Mouse (Mus musculus) lung, embryonic 16.5 days (tissue): ENCODE results near the gene Purb. TPM values are rescaled to one million over a fixed set of nuclear protein-coding genes. Genes with fewer than 3 reads are reported as not detected.
A peak's percentile ranks its signal among the peaks of the same experiment; 100 is the strongest.

ENCODE experiments used
- ATAC-seq: fragments of 200-750 bp; cut with Nextera tagmentation; 2 replicates; pipeline ENCODE4 v1.8.0; 2017; ENCODE audit warnings: low read depth, mild to moderate bottlenecking, moderate library complexity
- H3K27ac ChIP-seq: fragments of 300-500 bp; sonication (generic); 2 replicates; pipeline ENCODE4 v1.5.1; 2014; ENCODE audit warnings: mild to moderate bottlenecking, control low read depth, low read length
- H3K27me3 ChIP-seq: fragments of 300-500 bp; sonication (generic); 2 replicates; pipeline ENCODE4 v1.6.1; 2014; ENCODE audit warnings: low read depth, low read length, mixed read lengths; ENCODE audit not compliant: control insufficient read depth, insufficient read depth
- H3K36me3 ChIP-seq: fragments of 300-500 bp; sonication (generic); 2 replicates; pipeline ENCODE4 v1.6.1; 2014; ENCODE audit warnings: low read length; ENCODE audit not compliant: control insufficient read depth, insufficient read depth
- H3K4me1 ChIP-seq: fragments of 300-500 bp; sonication (generic); replicated peaks from 2 replicates; pipeline ENCODE4 v1.6.1; 2014; ENCODE audit warnings: low read length, mixed read lengths; ENCODE audit not compliant: control insufficient read depth, insufficient read depth
- H3K4me2 ChIP-seq: fragments of 300-500 bp; sonication (generic); 2 replicates; pipeline ENCODE4 v1.6.1; 2014; ENCODE audit warnings: low read depth, low read length, control low read depth
- H3K4me3 ChIP-seq: fragments of 300-500 bp; sonication (generic); 2 replicates; pipeline ENCODE4 v1.5.1; 2014; ENCODE audit warnings: mild to moderate bottlenecking, low read length, control low read depth
- H3K9ac ChIP-seq: fragments of 300-500 bp; sonication (generic); 2 replicates; pipeline ENCODE4 v1.6.1; 2014; ENCODE audit warnings: low read length, control low read depth
- H3K9me3 ChIP-seq: fragments of 300-500 bp; sonication (generic); 2 replicates; pipeline ENCODE4 v1.6.1; 2016; ENCODE audit warnings: low read length; ENCODE audit not compliant: control insufficient read depth
- WGBS: fragments of 180-500 bp; shearing (Covaris S2); extraction: QIAGEN DNeasy Blood & Tissue Kit; methylation state at CpG from one replicate; pipeline ENCODE4 v1.1.7; 2014; 5-methylcytosine and 5-hydroxymethylcytosine counted together
- polyA plus RNA-seq: library from polyadenylated mRNA; unstranded; fragments of >200 nt; fragmentation: Nextera tagmentation; extraction: Ambion mirVana; gene quantifications from 2 replicates; pipeline ENCODE4 v1.2.1, GENCODE M21; 2015

Purb gene
- polyA plus RNA-seq, 1 experiment from 2014 or later = 32.6 TPM

DNA sequence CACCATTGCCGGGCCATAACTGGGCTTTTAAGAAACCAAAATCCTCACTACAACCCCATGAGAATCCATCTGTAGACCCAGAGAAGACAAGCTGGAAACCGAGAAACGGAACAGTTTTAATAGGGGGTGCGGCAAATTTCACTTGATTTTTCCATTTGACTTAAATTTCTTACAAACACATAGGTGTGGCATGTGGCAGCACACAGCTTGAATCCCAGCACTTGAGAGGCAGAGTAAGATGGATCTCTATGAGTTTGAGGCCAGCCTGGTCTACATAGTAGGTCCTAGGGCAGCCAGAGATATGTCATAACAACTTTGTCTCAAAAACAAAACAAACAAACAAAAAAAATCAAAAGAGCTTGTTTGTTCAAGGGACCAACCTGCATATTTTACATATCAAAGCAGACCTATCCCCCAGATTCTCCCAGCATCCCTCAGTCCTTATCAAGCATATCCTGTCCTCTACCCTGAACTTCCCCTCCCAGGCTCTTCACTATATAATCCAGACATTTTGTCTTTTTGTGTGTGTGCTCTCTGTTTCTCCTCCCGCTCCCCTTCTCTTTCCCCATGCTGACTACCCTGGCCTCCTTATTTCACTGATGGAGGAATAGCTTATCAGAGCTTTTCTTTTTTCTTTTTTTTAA lies 12.4 kb upstream of the Purb start:
- H3K27me3 ChIP-seq = no peaks in the 10 kb centered on the region
- H3K27ac ChIP-seq = peak overlapping the region; percentile 46; the same call in 1 of the 2 replicates
- H3K9ac ChIP-seq = no peak overlapping the region
- no peak for ATAC-seq
- H3K9me3 ChIP-seq = no peaks in the 10 kb centered on the region; the same call in 1 of the 2 replicates
- H3K4me3 ChIP-seq = no peak overlapping the region
- H3K4me2 ChIP-seq = no peak overlapping the region
- H3K36me3 ChIP-seq = no peaks in the 10 kb centered on the region
- H3K4me1 ChIP-seq = peaks cover 3% of the 10 kb centered on the region
- WGBS = 97% methylated on average over 5 of the region's 5 CpGs

DNA sequence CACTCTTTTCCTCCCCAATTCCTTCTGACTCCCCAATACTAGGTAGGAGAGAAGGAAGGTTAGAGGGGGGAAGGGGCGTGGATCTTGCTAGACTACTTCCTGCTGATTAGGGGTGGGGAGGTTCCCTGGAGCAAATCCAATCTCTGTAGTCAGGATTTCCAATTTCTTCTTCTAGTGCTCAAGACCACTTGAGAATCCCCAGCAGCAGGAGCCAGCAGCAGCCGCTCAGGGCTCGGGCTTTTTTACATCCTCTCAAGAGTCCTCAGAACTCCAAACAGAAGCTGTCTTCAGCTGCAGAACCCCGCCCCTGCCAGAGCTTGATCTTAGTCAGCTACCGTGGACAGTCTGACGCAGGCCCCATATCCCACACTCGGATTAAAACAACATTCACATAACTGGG lies 11.8 kb upstream of the Purb start:
- H3K4me3 ChIP-seq = no peak overlapping the region
- no peaks in the 10 kb centered on the region for H3K36me3 ChIP-seq
- H3K9ac ChIP-seq = 0 out of 2 replicates have a peak overlapping the region, but pooled peaks have one; percentile 11
- WGBS = 26% methylated on average over 7 of the region's 7 CpGs
- peak overlapping the region; percentile 46; the same call in 1 of the 2 replicates for H3K27ac ChIP-seq
- H3K4me1 ChIP-seq = peaks cover 3% of the 10 kb centered on the region
- H3K4me2 ChIP-seq = no peak overlapping the region
- H3K27me3 ChIP-seq = no peaks in the 10 kb centered on the region
- peak; percentile 80 for ATAC-seq
- H3K9me3 ChIP-seq = no peaks in the 10 kb centered on the region; the same call in 1 of the 2 replicates

DNA sequence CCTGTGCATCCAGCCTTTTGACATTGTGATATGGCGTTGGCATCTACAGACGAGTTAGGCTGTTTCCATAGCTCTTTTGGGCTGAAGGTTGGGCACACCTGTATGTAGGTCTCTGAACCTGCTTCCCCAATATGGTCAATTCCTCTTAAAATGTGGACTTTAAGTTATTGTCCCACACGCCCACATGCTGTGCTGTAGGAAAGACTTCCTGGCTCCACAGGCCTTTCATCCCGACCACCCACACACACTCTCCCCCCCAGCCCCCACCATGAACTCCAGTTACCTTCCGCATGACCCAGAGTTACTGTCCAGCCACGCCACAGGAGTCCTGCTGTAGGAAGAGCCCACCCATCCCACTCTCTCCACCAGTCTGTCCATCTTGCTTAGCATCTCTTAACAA lies 11.2 kb upstream of the Purb start:
- WGBS = 63% methylated on average over 6 of the region's 6 CpGs
- Histone ChIP-seq H3K9ac (no peak overlapping the region), H3K4me3 (no peak overlapping the region), H3K27ac (peak overlapping the region; percentile 46; the same call in 1 of the 2 replicates), H3K36me3 (no peaks in the 10 kb centered on the region), H3K4me2 (no peak overlapping the region), H3K27me3 (no peaks in the 10 kb centered on the region), H3K4me1 (peaks cover 3% of the 10 kb centered on the region), H3K9me3 (no peaks in the 10 kb centered on the region; the same call in 1 of the 2 replicates)
- peak; percentile 13; the same call in 1 of the 2 replicates for ATAC-seq

DNA sequence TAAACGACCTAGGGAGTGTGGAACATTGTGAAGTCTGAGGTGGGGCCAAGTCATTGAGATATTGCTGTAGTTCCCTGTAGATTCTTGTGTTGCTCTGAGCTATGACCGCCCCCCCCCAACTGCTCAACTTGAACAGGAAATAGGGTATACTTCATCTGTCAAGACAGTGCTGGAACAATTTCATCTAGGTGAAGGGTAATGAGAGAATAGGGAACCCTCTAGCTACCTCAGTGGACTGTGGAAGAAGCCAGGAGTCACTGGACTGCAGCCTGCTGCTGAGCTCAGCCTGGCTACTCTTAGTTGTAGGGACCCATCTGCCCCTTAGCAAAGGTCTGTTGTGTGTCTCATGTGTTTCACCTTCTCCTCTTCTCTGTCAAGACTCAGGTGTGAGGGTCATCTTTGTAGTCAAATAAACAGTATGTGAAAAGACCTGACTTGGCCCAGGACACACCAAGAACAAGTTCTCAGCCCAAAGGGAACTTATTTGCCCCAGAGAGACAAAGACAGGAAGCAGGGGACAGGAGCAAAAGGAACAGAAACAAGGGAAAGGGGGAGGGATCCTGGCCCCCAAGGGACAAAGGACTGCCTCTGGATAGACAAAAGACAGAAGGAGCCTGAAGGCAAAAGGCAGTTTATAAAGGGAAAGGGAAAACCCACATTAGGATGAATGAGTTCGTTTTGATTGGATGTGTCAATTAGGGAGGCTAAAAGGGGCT lies 8.7 kb upstream of the Purb start:
- no peaks in the 10 kb centered on the region for H3K9me3 ChIP-seq
- H3K4me3 ChIP-seq = no peak overlapping the region
- peaks cover 3% of the 10 kb centered on the region for H3K4me1 ChIP-seq
- H3K4me2 ChIP-seq = no peak overlapping the region
- ATAC-seq = no peak
- no peaks in the 10 kb centered on the region for H3K36me3 ChIP-seq
- H3K9ac ChIP-seq = no peak overlapping the region
- WGBS = 51% methylated on average over 3 of the region's 3 CpGs
- no peak overlapping the region; the same call in 1 of the 2 replicates for H3K27ac ChIP-seq
- H3K27me3 ChIP-seq = no peaks in the 10 kb centered on the region

DNA sequence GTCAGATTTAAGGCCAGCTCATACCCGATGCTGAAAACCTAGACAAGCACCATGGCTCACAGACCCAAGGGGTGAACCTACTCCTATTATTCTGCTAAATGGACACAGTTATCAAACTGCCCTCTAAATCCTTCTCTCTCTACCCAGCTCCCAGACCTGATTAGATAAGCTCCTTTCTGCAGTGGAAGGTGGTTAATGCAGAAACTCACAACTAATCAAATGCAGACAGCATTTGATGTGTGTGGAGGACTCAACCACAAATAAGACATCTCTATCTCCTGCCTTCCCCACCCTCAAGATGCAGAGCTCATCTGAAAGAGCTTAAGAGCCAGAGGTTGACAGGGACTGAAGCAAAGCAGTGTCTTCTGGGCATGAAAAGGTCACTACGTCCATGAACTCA lies 7.4 kb upstream of the Purb start:
- H3K4me1 ChIP-seq = peaks cover 3% of the 10 kb centered on the region

DNA sequence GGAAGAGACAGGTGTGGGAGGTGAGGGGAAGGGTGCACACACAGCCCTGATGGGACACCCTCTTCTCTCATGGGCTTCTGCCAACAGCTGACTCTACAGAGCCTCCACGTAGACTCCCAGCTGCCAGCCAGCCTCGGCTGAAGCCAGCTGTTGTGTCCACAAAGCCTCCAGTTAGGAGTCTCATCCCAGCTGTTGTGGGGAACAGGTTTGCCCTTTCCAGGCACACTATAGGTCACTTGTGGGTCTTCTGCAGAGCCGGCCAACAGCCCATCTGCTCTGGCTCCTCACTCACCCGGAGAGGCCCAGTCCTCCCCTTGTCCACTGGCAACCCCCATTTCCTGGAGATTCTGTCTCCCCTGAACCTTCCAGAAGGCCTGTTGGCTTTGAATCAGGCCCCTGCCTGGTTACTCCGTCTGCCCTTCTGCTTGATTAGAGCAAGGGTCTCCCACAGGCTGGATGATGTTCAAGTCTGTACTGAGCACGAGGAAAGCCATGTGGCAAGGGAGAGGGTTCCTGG lies 6.0 kb upstream of the Purb start:
- Histone ChIP-seq H3K36me3 (no peaks in the 10 kb centered on the region), H3K4me2 (no peak overlapping the region), H3K4me1 (no peaks in the 10 kb centered on the region; the same call in 1 of the 2 replicates), H3K27ac (no peak overlapping the region), H3K9me3 (no peaks in the 10 kb centered on the region), H3K9ac (no peak overlapping the region), H3K4me3 (no peak overlapping the region), H3K27me3 (no peaks in the 10 kb centered on the region)
- ATAC-seq = peak; percentile 83
- 38% methylated on average over 6 of the region's 6 CpGs for WGBS

More for the DNA sequence above, 7.4 kb upstream of the Purb start:
- Histone ChIP-seq H3K4me2 (no peak overlapping the region), H3K4me3 (no peak overlapping the region), H3K9ac (no peak overlapping the region), H3K27me3 (no peaks in the 10 kb centered on the region), H3K36me3 (no peaks in the 10 kb centered on the region), H3K9me3 (no peaks in the 10 kb centered on the region), H3K27ac (no peak overlapping the region)
- WGBS = 89% methylated on average over 2 of the region's 2 CpGs
- no peak for ATAC-seq

DNA sequence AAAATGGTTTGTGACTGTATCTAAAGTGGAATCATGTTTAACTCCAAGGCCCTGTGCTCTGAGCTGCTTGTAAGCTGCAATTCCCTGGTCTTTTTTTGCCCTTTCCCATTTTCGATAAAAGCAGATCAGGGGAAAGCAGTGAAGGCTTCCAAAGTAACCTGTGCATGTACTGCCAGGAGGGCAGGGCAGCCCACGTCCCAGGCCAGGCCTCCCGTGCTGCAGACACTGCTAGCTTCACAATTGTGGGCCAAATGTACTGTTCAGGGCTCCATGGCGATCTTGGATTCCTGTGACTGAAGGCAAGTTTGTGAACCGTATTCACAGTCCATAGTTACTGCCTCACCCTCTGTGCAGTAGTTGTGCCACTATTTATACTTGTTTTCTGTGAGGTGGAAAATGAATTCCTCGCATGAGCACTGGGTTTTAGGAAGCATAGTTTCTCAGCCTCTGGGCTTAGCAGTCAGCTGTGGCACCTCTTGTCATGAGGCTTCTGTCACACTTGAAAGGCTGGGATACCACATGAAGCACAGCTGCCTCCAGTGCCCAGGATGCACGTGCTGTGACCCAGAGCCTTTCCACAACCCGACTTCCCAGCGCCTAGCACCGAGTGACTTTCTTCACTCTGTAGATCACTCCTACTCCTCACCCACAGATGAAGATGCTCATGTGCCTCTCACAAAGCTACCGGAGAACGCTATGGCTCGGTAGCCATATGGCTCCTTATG lies 5.1 kb upstream of the Purb start:
- Histone ChIP-seq H3K9me3 (no peaks in the 10 kb centered on the region), H3K4me1 (no peaks in the 10 kb centered on the region), H3K27ac (no peak overlapping the region), H3K36me3 (no peaks in the 10 kb centered on the region), H3K9ac (no peak overlapping the region), H3K4me2 (no peak overlapping the region), H3K4me3 (no peak overlapping the region), H3K27me3 (no peaks in the 10 kb centered on the region)
- WGBS = 76% methylated on average over 13 of the region's 13 CpGs
- ATAC-seq = no peak

DNA sequence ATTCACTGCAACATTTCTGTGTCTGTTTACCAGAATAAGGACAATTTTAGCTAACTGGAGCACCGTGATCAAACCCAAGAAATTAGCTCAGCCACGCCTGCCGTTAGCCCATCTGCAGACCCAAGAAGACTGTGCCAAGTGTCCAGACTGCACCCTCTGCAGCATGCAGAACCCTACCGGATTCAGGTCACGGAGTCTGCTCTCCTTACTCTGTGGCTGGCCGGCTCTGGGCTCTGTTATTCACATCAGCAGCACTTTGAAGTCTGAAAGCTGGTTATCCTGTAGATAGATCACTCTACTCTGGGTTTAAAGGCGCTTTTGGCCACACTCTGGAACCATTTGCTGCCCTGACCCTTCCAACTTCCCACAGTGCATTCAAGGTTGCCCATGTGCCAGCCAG lies 4.5 kb upstream of the Purb start:
- no peaks in the 10 kb centered on the region for H3K4me1 ChIP-seq
- no peak for ATAC-seq
- 65% methylated on average over 7 of the region's 7 CpGs for WGBS
- H3K9ac ChIP-seq = no peak overlapping the region
- no peak overlapping the region for H3K27ac ChIP-seq
- no peaks in the 10 kb centered on the region for H3K36me3 ChIP-seq
- no peaks in the 10 kb centered on the region for H3K9me3 ChIP-seq
- no peaks in the 10 kb centered on the region for H3K27me3 ChIP-seq
- H3K4me2 ChIP-seq = no peak overlapping the region
- H3K4me3 ChIP-seq = no peak overlapping the region

DNA sequence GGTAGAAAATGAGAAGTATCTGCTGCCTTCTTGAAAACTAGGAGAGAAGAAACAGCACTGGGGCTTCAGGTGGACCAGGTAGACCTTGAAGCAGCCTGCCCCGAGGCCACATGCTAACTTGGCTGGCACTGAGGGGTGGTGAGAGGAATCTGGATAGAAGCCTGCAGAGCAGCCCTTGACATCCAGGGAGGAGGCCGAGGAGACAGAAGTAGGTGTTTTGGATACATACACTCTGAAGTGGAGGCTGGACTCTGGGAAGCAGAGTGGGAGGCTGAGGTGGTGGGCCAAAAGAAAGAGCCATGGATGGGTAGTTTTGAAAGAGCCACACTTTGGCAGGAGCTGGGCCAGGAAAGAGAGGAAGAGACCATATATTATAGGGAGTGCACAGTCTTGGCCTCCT lies 3.5 kb upstream of the Purb start:
- no peaks in the 10 kb centered on the region for H3K36me3 ChIP-seq
- no peak overlapping the region for H3K9ac ChIP-seq
- H3K4me1 ChIP-seq = peaks cover 1% of the 10 kb centered on the region
- H3K4me3 ChIP-seq = no peak overlapping the region
- no peak overlapping the region for H3K27ac ChIP-seq
- no peaks in the 10 kb centered on the region for H3K27me3 ChIP-seq
- ATAC-seq = no peak
- no peaks in the 10 kb centered on the region for H3K9me3 ChIP-seq
- no peak overlapping the region for H3K4me2 ChIP-seq
- 70% methylated on average over 2 of the region's 2 CpGs for WGBS
